ENCODE assay signal across 19 mouse cellular contexts in the genomic region with DNA sequence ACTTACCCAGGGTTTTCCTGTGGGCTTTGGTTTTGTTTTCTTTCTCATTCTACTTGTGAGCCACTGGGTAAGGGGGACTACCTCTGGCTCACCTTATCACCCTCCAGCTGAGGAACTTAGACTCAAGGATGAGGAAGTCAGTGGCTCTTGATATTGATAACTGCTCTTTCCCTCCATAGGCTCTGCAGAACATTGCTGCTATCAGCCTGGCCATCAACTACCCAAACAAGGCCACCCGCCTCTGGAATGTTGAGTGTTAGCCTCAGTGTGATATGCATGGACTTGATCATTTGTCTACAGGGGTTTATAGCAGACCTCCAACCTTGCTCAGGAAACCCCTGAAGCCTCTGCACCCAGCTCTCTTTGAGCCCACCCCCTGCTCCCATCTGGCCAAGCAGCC. TPM values are rescaled to one million over a fixed set of nuclear protein-coding genes. Genes with fewer than 3 reads are reported as not detected.
DNase-seq lines count a peak whose midpoint lies in the region; ATAC-seq and TF ChIP-seq lines count a peak whose summit lies in the region.
"Had no signal": no experiment of that assay in that cellular context is flagged by ENCODE, and none has a peak within 500 bp of the region (broad histone marks: within the 10 kb centered on the region; RNA-seq: fewer than 3 reads in every experiment).

No protein-coding gene starts in this region.

- no peak for TF ChIP-seq POLR2A in lung, adult 2 months (IDR thresholded peaks at IDR 0.05; ENCODE audit: borderline replicate concordance, extremely low read depth, low read depth, low read length)

- WGBS in heart, embryonic 10.5 days: 34% methylated on average over 1 of the region's 1 CpGs
- 52% methylated on average over 1 of the region's 1 CpGs for WGBS in heart, embryonic 12.5 days
- 59% methylated on average over 1 of the region's 1 CpGs for WGBS in lung, embryonic 15.5 days
- WGBS in lung, adult 2 months: 64% methylated on average over 1 of the region's 1 CpGs
- WGBS in stomach, embryonic 15.5 days: 53% methylated on average over 1 of the region's 1 CpGs

- no peak for TF ChIP-seq CTCF in lung, adult 2 months (IDR thresholded peaks at IDR 0.05; ENCODE audit: insufficient read depth, low read length)
- TF ChIP-seq CTCF in G1E (IDR thresholded peaks at IDR 0.05; ENCODE audit: low read depth, low read length): no peak

- no peak overlapping the region for H3K9ac ChIP-seq in heart, embryonic 12.5 days
- no peak overlapping the region for H3K9ac ChIP-seq in lung, embryonic 15.5 days
- H3K9ac ChIP-seq in stomach, embryonic 15.5 days: no peak overlapping the region
- H3K9ac ChIP-seq: forebrain, embryonic 15.5 days; hindbrain, embryonic 15.5 days; liver, embryonic 13.5 days had no signal

- DNase-seq in heart, embryonic 10.5 days (ENCODE audit: low spot score): no peak
- no peak for DNase-seq in lung, adult 2 months
- no peak for DNase-seq in G1E (ENCODE audit: low spot score)
- no peak for DNase-seq in embryo, embryonic 10.5 days (ENCODE audit: low spot score)
- no peak for DNase-seq in cerebellum, postnatal 25 days
- DNase-seq: adrenal gland, adult 2 months; cerebellum, adult 11 months; cerebellum, postnatal 14 days; kidney, adult 11 months; liver, embryonic 13.5 days; lung, postnatal 4 days; midbrain, embryonic 14.5 days; right cerebral cortex, postnatal 14 days had no signal

- H3K36me3 ChIP-seq in heart, embryonic 10.5 days: peaks cover 26% of the 10 kb centered on the region
- H3K36me3 ChIP-seq in heart, embryonic 12.5 days: peaks cover 48% of the 10 kb centered on the region
- H3K36me3 ChIP-seq in lung, embryonic 15.5 days: peaks cover 21% of the 10 kb centered on the region
- peaks cover 75% of the 10 kb centered on the region for H3K36me3 ChIP-seq in G1E (replicated peaks)
- H3K36me3 ChIP-seq in stomach, embryonic 15.5 days: peaks cover 3% of the 10 kb centered on the region; the same call in 1 of the 2 replicates

- H3K4me3 ChIP-seq in heart, embryonic 10.5 days: no peak overlapping the region
- H3K4me3 ChIP-seq in heart, embryonic 12.5 days: no peak overlapping the region
- no peak overlapping the region for H3K4me3 ChIP-seq in lung, embryonic 15.5 days
- no peak overlapping the region for H3K4me3 ChIP-seq in lung, adult 2 months (replicated peaks; ENCODE audit: extremely low read depth, low read depth, low read length)
- H3K4me3 ChIP-seq in G1E (ENCODE audit: low read depth, low read length): no peak overlapping the region
- H3K4me3 ChIP-seq in stomach, embryonic 15.5 days (replicated peaks): no peak overlapping the region
- H3K4me3 ChIP-seq: forebrain, embryonic 15.5 days; hindbrain, embryonic 15.5 days; liver, embryonic 13.5 days had no signal

- ATAC-seq in heart, embryonic 12.5 days (ENCODE audit: insufficient number of reproducible peaks, low FRiP score): no peak
- ATAC-seq in lung, embryonic 15.5 days (ENCODE audit: borderline replicate concordance, extremely low read depth, low FRiP score, low TSS enrichment): peak; percentile 53; the same call in 1 of the 2 replicates
- peak; percentile 55 for ATAC-seq in G1E (ENCODE audit: extremely low read depth, insufficient number of reproducible peaks, low FRiP score, poor library complexity, severe bottlenecking)
- peak; percentile 13; the same call in 1 of the 2 replicates for ATAC-seq in stomach, embryonic 15.5 days (ENCODE audit: insufficient read depth, low FRiP score, low read depth)
- ATAC-seq: CD4-positive, CD25-positive, alpha-beta regulatory T cell, adult 4 months; forebrain, embryonic 15.5 days had no signal

- H3K27ac ChIP-seq in heart, embryonic 10.5 days: peak overlapping the region; percentile 32; the same call in 1 of the 2 replicates
- H3K27ac ChIP-seq in heart, embryonic 12.5 days (ENCODE audit: poor library complexity, severe bottlenecking): no peak overlapping the region
- peak overlapping the region; percentile 73 for H3K27ac ChIP-seq in lung, embryonic 15.5 days
- peak overlapping the region; percentile 59 for H3K27ac ChIP-seq in stomach, embryonic 15.5 days
- H3K27ac ChIP-seq: forebrain, embryonic 15.5 days; hindbrain, embryonic 15.5 days; liver, embryonic 13.5 days had no signal

- H3K27me3 ChIP-seq in heart, embryonic 10.5 days (ENCODE audit: insufficient read depth, poor library complexity, severe bottlenecking): no peaks in the 10 kb centered on the region
- H3K27me3 ChIP-seq in heart, embryonic 12.5 days (replicated peaks): no peaks in the 10 kb centered on the region
- H3K27me3 ChIP-seq in lung, embryonic 15.5 days: no peaks in the 10 kb centered on the region
- H3K27me3 ChIP-seq in G1E (ENCODE audit: insufficient read depth, low read length): no peaks in the 10 kb centered on the region
- H3K27me3 ChIP-seq in stomach, embryonic 15.5 days (replicated peaks): no peaks in the 10 kb centered on the region
- H3K27me3 ChIP-seq: forebrain, embryonic 15.5 days; hindbrain, embryonic 15.5 days; liver, embryonic 13.5 days had no signal

- no peak overlapping the region for H3K4me2 ChIP-seq in heart, embryonic 12.5 days
- H3K4me2 ChIP-seq in lung, embryonic 15.5 days: no peak overlapping the region
- no peak overlapping the region for H3K4me2 ChIP-seq in stomach, embryonic 15.5 days
- H3K4me2 ChIP-seq: forebrain, embryonic 15.5 days; hindbrain, embryonic 15.5 days; liver, embryonic 13.5 days had no signal

- no peaks in the 10 kb centered on the region for H3K9me3 ChIP-seq in heart, embryonic 10.5 days
- no peaks in the 10 kb centered on the region for H3K9me3 ChIP-seq in heart, embryonic 12.5 days (replicated peaks)
- H3K9me3 ChIP-seq in lung, embryonic 15.5 days: no peaks in the 10 kb centered on the region
- no peaks in the 10 kb centered on the region for H3K9me3 ChIP-seq in G1E (replicated peaks)
- H3K9me3 ChIP-seq in stomach, embryonic 15.5 days: no peaks in the 10 kb centered on the region
- H3K9me3 ChIP-seq: forebrain, embryonic 15.5 days; hindbrain, embryonic 15.5 days; liver, embryonic 13.5 days had no signal

- peaks cover 37% of the 10 kb centered on the region for H3K4me1 ChIP-seq in heart, embryonic 10.5 days
- H3K4me1 ChIP-seq in heart, embryonic 12.5 days (replicated peaks): peaks cover 23% of the 10 kb centered on the region
- H3K4me1 ChIP-seq in lung, embryonic 15.5 days: peaks cover 41% of the 10 kb centered on the region
- H3K4me1 ChIP-seq in lung, adult 2 months (ENCODE audit: control insufficient read depth, insufficient read depth, low read length): no peaks in the 10 kb centered on the region
- H3K4me1 ChIP-seq in G1E (ENCODE audit: insufficient read depth, low read depth, low read length): peaks cover 29% of the 10 kb centered on the region
- peaks cover 33% of the 10 kb centered on the region for H3K4me1 ChIP-seq in stomach, embryonic 15.5 days
- H3K4me1 ChIP-seq: forebrain, embryonic 15.5 days; hindbrain, embryonic 15.5 days had no signal

RNA-seq across cellular contexts. Expression of a gene that starts 36.5 kb away (rescaled TPM):
- 3.4 and 4.1 TPM in 2 replicates for polyA plus RNA-seq in heart, embryonic 10.5 days (2016; fragmentation: Nextera tagmentation; extraction: Ambion mirVana)
- 4.8 and 5.7 TPM in 2 replicates for polyA plus RNA-seq in heart, embryonic 12.5 days (2016; fragmentation: Nextera tagmentation; extraction: Ambion mirVana)
- polyA plus RNA-seq in lung, embryonic 15.5 days (2015; fragmentation: Nextera tagmentation; extraction: Ambion mirVana): 13.9 and 16.2 TPM in 2 replicates
- polyA plus RNA-seq in lung, adult 2 months (2012; rRNA removed): 253 and 256 TPM in 2 replicates
- total RNA-seq in G1E (2014; fragmentation: Nextera tagmentation) (56.9 and 63.9 TPM in 2 replicates), G1E (2017) (79.9 and 101 TPM in 2 replicates)
- polyA plus RNA-seq in G1E (2012): 79.0 and 95.8 TPM in 2 replicates
- 18.9 and 20.6 TPM in 2 replicates for polyA plus RNA-seq in stomach, embryonic 15.5 days (2015; fragmentation: Nextera tagmentation; extraction: Ambion mirVana)
